ENCODE assay signal across 10 mouse cellular contexts in genomic region chr8:117423029-117423428, GRCm38 (mm10).
DNase-seq lines count a peak whose midpoint lies in the region; ATAC-seq and TF ChIP-seq lines count a peak whose summit lies in the region.
"Had no signal": no experiment of that assay in that cellular context is flagged by ENCODE, and none has a peak within 500 bp of the region (broad histone marks: within the 10 kb centered on the region; RNA-seq: fewer than 3 reads in every experiment).

No protein-coding gene starts in this region.

- H3K9ac ChIP-seq in lung, embryonic 14.5 days = no peak overlapping the region
- H3K9ac ChIP-seq: midbrain, embryonic 12.5 days had no signal

- 81% methylated on average over 4 of the region's 4 CpGs for WGBS in lung, embryonic 14.5 days
- WGBS in olfactory bulb, adult 2 months = 12% methylated on average over 4 of the region's 4 CpGs

- peak overlapping the region; percentile 27; the same call in 1 of the 2 replicates for H3K27ac ChIP-seq in lung, embryonic 14.5 days (ENCODE audit: low read depth)
- peak overlapping the region; percentile 89 for H3K27ac ChIP-seq in olfactory bulb, adult 2 months (ENCODE audit: insufficient read depth, low read depth, low read length)
- H3K27ac ChIP-seq: midbrain, embryonic 12.5 days had no signal

- H3K27me3 ChIP-seq in lung, embryonic 14.5 days (ENCODE audit: insufficient read depth, low read length) = no peaks in the 10 kb centered on the region
- H3K27me3 ChIP-seq: midbrain, embryonic 12.5 days; Patski had no signal

- no peak for TF ChIP-seq CTCF in lung, embryonic 14.5 days (IDR thresholded peaks at IDR 0.05; ENCODE audit: low read depth)
- TF ChIP-seq CTCF in olfactory bulb, adult 2 months (IDR thresholded peaks at IDR 0.05; ENCODE audit: insufficient read depth, low read depth, low read length) = no peak

- no peaks in the 10 kb centered on the region for H3K9me3 ChIP-seq in lung, embryonic 14.5 days (ENCODE audit: low read depth, low read length)
- H3K9me3 ChIP-seq: midbrain, embryonic 12.5 days had no signal

- no peak overlapping the region for H3K4me3 ChIP-seq in lung, embryonic 14.5 days (ENCODE audit: low read depth, low read length)
- H3K4me3 ChIP-seq in olfactory bulb, adult 2 months (ENCODE audit: insufficient read depth, low read depth, low read length) = peak overlapping the region; percentile 25; the same call in 1 of the 2 replicates
- H3K4me3 ChIP-seq: midbrain, embryonic 12.5 days had no signal

- no peaks in the 10 kb centered on the region for H3K4me1 ChIP-seq in lung, embryonic 14.5 days (ENCODE audit: insufficient read depth)
- H3K4me1 ChIP-seq in olfactory bulb, adult 2 months (ENCODE audit: control insufficient read depth, insufficient read depth, low read length) = peaks cover 37% of the 10 kb centered on the region
- H3K4me1 ChIP-seq: midbrain, embryonic 12.5 days had no signal

- no peak overlapping the region for H3K4me2 ChIP-seq in lung, embryonic 14.5 days
- H3K4me2 ChIP-seq: midbrain, embryonic 12.5 days had no signal

- DNase-seq in lung, embryonic 14.5 days = no peak
- DNase-seq in lung, postnatal 25 days (ENCODE audit: low spot score) = no peak
- DNase-seq in cerebellum, adult 18-20 months = peak; percentile 96 to 97
- DNase-seq in gastrocnemius, postnatal 10 days = peak; percentile 82
- DNase-seq in layer of hippocampus, adult 11-12 months (ENCODE audit: low spot score) = peak; percentile 76
- no peak for DNase-seq in c-Kit-positive CD71-positive TER-119-positive erythroid progenitor cells, embryonic 14.5 days (ENCODE audit: low spot score)

- ATAC-seq in lung, embryonic 14.5 days (ENCODE audit: insufficient read depth) = no peak
- no peak for ATAC-seq in CD4-positive, CD25-positive, alpha-beta regulatory T cell, adult 4 months
- ATAC-seq: Patski had no signal

- H3K36me3 ChIP-seq in lung, embryonic 14.5 days (ENCODE audit: insufficient read depth) = peaks cover 36% of the 10 kb centered on the region

- no peak; the same call in 1 of the 2 replicates for TF ChIP-seq POLR2A in olfactory bulb, adult 2 months (IDR thresholded peaks at IDR 0.05; ENCODE audit: insufficient read depth, low read depth, low read length)

Comparison
In these comparisons a context has a peak if more than half of its experiments do, and no peak if none do; other contexts are left out.
1. DNase-seq: peak in cerebellum, adult 18-20 months (2 of 2), gastrocnemius, postnatal 10 days (single experiment) and layer of hippocampus, adult 11-12 months (single experiment); none in lung, embryonic 14.5 days (single experiment), lung, postnatal 25 days (single experiment) and c-Kit-positive CD71-positive TER-119-positive erythroid progenitor cells, embryonic 14.5 days (single experiment).